Mouse (Mus musculus): ENCODE measurements around the gene Slc1a7. TPM values are rescaled to one million over a fixed set of nuclear protein-coding genes. Genes with fewer than 3 reads are reported as not detected.

Slc1a7 gene
- not detected for polyA plus RNA-seq (2014; fragmentation: Illumina TruSeq; extraction: RNeasy Lipid Tissue Mini Kit (QIAGEN cat#74804); ENCODE audit: low read depth, low replicate concordance)

DNA sequence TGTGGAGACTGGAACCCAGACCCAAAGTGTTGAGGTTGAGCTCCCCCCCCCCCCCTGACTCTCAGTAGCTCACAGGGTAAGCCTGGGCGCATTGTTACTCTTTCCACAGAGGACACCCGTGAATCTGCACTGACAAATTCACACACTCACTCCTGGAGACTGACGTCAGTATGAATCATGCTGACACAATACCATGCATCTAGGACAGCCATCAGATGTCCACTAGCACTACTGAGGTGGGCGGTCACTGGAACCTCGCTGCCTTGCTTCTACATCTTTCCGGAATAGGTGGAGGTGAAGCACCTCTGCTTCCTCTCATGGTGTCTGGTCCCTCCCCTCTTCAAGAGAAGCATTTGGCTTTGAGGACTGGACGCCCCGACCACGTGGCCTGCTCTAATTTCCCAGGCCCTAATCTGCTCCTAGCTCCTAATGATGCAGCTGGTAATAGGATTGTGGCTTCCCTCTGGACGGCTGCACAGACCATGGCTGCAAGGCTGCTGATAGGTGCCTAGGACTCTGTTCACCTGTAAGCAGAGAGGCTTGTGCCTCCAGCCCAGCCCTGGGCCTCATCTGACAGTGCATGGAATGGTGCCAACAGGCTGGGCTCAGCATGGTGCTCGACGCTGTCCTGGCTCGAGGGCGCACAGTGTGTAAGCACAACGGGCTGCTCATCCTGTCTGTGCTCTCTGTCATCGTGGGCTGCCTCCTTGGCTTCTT lies at the start of gene Slc1a7:
Gene Slc1a7 (plus strand): TSS at position 367 of the 717 bp plus-strand sequence.

GRCm38 (mm10) chr4:107923145-107923802 lies 44.9 kb upstream of the Slc1a7 start, which contains the start of gene Cpt2:
Gene Cpt2, minus strand, starts transcription at chr4:107923610.

Other genes starting within 250 kb of the Slc1a7 start
- gene Lrp8, start 166.1 kb upstream of the Slc1a7 start, polyA plus RNA-seq (2014; fragmentation: Illumina TruSeq; extraction: RNeasy Lipid Tissue Mini Kit (QIAGEN cat#74804); ENCODE audit: low read depth, low replicate concordance): 2.3 TPM
- gene Magoh, start 88.6 kb upstream of the Slc1a7 start, polyA plus RNA-seq (2014; fragmentation: Illumina TruSeq; extraction: RNeasy Lipid Tissue Mini Kit (QIAGEN cat#74804); ENCODE audit: low read depth, low replicate concordance): 119 TPM
- gene 0610037L13Rik, start 78.5 kb upstream of the Slc1a7 start, polyA plus RNA-seq (2014; fragmentation: Illumina TruSeq; extraction: RNeasy Lipid Tissue Mini Kit (QIAGEN cat#74804); ENCODE audit: low read depth, low replicate concordance): 10.5 TPM
- gene Cpt2, start 44.7 kb upstream of the Slc1a7 start, polyA plus RNA-seq (2014; fragmentation: Illumina TruSeq; extraction: RNeasy Lipid Tissue Mini Kit (QIAGEN cat#74804); ENCODE audit: low read depth, low replicate concordance): 227 TPM
- gene Podn, start 128.1 kb downstream of the Slc1a7 start, polyA plus RNA-seq (2014; fragmentation: Illumina TruSeq; extraction: RNeasy Lipid Tissue Mini Kit (QIAGEN cat#74804); ENCODE audit: low read depth, low replicate concordance): 1.2 TPM
- 1,099 TPM for gene Scp2, start 176.7 kb downstream of the Slc1a7 start, polyA plus RNA-seq (2014; fragmentation: Illumina TruSeq; extraction: RNeasy Lipid Tissue Mini Kit (QIAGEN cat#74804); ENCODE audit: low read depth, low replicate concordance)
- 42.0 TPM for gene Echdc2, start 197.1 kb downstream of the Slc1a7 start, polyA plus RNA-seq (2014; fragmentation: Illumina TruSeq; extraction: RNeasy Lipid Tissue Mini Kit (QIAGEN cat#74804); ENCODE audit: low read depth, low replicate concordance)
- not detected for gene Zyg11a, start 249.7 kb downstream of the Slc1a7 start, polyA plus RNA-seq (2014; fragmentation: Illumina TruSeq; extraction: RNeasy Lipid Tissue Mini Kit (QIAGEN cat#74804); ENCODE audit: low read depth, low replicate concordance)